Mouse (Mus musculus) ES-Bruce4 (cell line): ENCODE results near the gene Vapb.

Source experiments
- CTCF ChIP-seq: IDR thresholded peaks from one replicate; pipeline ENCODE4 v1.8.1; 2011; ENCODE audit warnings: low read depth, low read length
- EP300 ChIP-seq: IDR thresholded peaks from 2 replicates; pipeline ENCODE4 v1.6.1; 2011; ENCODE audit warnings: low read depth, low read length; ENCODE audit not compliant: insufficient read depth

DNA sequence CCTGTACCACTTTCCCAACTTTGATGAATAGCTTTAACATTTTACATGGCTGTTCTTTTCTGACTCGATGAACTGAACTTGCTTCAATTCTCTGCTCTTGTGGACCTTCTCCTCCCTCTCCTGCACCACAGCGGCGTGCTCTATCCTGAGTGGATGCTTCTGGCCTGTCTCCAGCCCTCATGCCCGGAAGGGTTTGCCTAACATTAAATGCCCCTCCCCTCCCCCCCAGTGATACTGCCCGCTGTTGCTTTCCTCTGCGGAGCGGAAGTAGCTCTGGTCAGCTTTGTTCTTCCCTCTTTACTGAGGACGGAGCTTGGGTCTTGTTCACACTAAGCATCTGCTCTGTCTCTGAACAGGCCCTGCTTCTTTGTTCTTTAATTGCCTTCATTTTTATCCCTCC lies 34.4 kb downstream of the Vapb start:
- TF ChIP-seq EP300 (0 out of 2 replicates have a peak, but pooled peaks have one; percentile 13), CTCF (no peak)
